Mouse (Mus musculus): ENCODE measurements at regions not wholly inside any gene's neighbourhood (a gene's known extent, or its start where the extent isn't known, plus 50 kb on each side); places are given as distances from the start of the nearest gene placed in this dataset.

GRCm38 (mm10) chr4:134997461-134998434, 67.0 kb downstream of the Syf2 start:
- TF ChIP-seq CTCF (IDR thresholded peaks at IDR 0.05; ENCODE audit: low read depth) (no peak), EP300 (IDR thresholded peaks at IDR 0.05; ENCODE audit: low read depth) (no peak)

All from liver, postnatal 0 days (tissue).